Mouse (Mus musculus) ES-E14 (cell line): ENCODE measurements around the gene Dclre1c. TPM values are rescaled to one million over a fixed set of nuclear protein-coding genes. Genes with fewer than 3 reads are reported as not detected.

Source experiments
- DNase-seq: peaks from one replicate; pipeline ENCODE4 v3.0.0-alpha.2; 2013; ENCODE audit warnings: low read depth, low spot score
- H3K27ac ChIP-seq: 2 replicates; pipeline ENCODE4 v1.5.1; 2012; ENCODE audit warnings: low read depth, mild to moderate bottlenecking, low read length, moderate library complexity, mixed read lengths; ENCODE audit not compliant: poor library complexity, insufficient read depth, severe bottlenecking
- H3K36me3 ChIP-seq: 2 replicates; pipeline ENCODE4 v1.6.1; 2012; ENCODE audit warnings: mild to moderate bottlenecking, low read length, moderate library complexity, mixed read lengths; ENCODE audit not compliant: control insufficient read depth, poor library complexity, insufficient read depth, severe bottlenecking
- H3K4me1 ChIP-seq, 2 experiments: fragments of 150-350 bp in 1 of 2; sonication (generic) in 1 of 2; 2 replicates each; pipeline ENCODE4 v1.6.1; 2012; ENCODE audit warnings: low read length in 2 of 2, mild to moderate bottlenecking in 1 of 2, mixed read lengths in 1 of 2; ENCODE audit not compliant: control insufficient read depth in 2 of 2, insufficient read depth in 2 of 2, poor library complexity in 1 of 2
- H3K4me3 ChIP-seq, 2 experiments: fragments of 150-350 bp in 1 of 2; sonication (generic) in 1 of 2; 2 replicates each; pipeline ENCODE4 v1.5.1; 2012; ENCODE audit warnings: low read length in 2 of 2, low read depth in 1 of 2, mild to moderate bottlenecking in 1 of 2, mixed read lengths in 1 of 2; ENCODE audit not compliant: insufficient read depth in 1 of 2, poor library complexity in 1 of 2, severe bottlenecking in 1 of 2
- H3K9ac ChIP-seq: 2 replicates; pipeline ENCODE4 v1.6.1; 2012; ENCODE audit warnings: low read depth, mild to moderate bottlenecking, low read length, mixed read lengths; ENCODE audit not compliant: poor library complexity, insufficient read depth, severe bottlenecking
- H3K9me3 ChIP-seq: fragments of 150-350 bp; sonication (generic); 2 replicates; pipeline ENCODE4 v1.6.1; 2012; ENCODE audit warnings: low read depth, mild to moderate bottlenecking, low read length; ENCODE audit not compliant: control insufficient read depth, insufficient read depth
- CHD2 ChIP-seq: IDR thresholded peaks from 2 replicates; pipeline ENCODE4 v1.6.1; 2014; ENCODE audit warnings: mild to moderate bottlenecking, low read depth, low read length, inconsistent platforms
- HCFC1 ChIP-seq: IDR thresholded peaks from 2 replicates; pipeline ENCODE4 v1.6.1; 2012; ENCODE audit warnings: low read length, inconsistent platforms, borderline replicate concordance; ENCODE audit not compliant: insufficient read depth
- MAFK ChIP-seq: IDR thresholded peaks from 2 replicates; pipeline ENCODE4 v1.6.1; 2014; ENCODE audit warnings: mild to moderate bottlenecking, low read depth, low read length, inconsistent platforms; ENCODE audit not compliant: insufficient read depth
- ZC3H11A ChIP-seq: IDR thresholded peaks from 2 replicates; pipeline ENCODE4 v1.6.1; 2012; ENCODE audit warnings: low read depth, mild to moderate bottlenecking, inconsistent platforms, low read length, borderline replicate concordance
- ZNF384 ChIP-seq: IDR thresholded peaks from 2 replicates; pipeline ENCODE4 v1.6.1; 2012; ENCODE audit warnings: low read depth, low read length, inconsistent platforms
- in situ Hi-C, 2 experiments: fragments of 600-800 bp; cut with MboI; formaldehyde crosslinking; loops; one replicate each; pipeline ENCODE4 v1.15.1; 2025; ENCODE audit warnings: low sequenced_read_pairs in 2 of 2, inconsistent platforms in 1 of 2; ENCODE audit not compliant: unreplicated experiment in 2 of 2
- total RNA-seq: library from RNA; depleted of rRNA; stranded (reverse); fragments of 300-350 nt; gene quantifications from 2 replicates; pipeline ENCODE4 v1.2.3, GENCODE M21; 2012; rRNA removed

The Dclre1c gene
- total RNA-seq, 1 experiment, result 8.3 TPM

DNA sequence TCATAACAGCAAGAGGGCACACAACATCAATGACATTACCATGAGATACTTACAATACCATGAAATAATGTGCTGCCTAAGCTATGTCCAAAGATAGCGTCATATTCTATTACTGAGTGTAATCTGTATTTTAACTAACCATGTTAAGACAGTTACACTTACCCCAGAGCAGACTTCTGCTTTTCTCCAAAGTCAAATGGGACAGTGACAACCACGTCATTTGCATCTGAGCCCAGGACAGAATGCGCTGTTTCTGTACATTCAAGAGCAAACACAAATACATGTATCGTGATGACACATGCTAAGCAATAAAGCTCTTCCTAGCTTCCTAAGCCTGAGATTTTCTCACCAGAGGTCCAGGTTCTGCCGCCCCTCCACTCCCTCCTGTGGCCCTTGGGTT lies 77.0 kb downstream of the Dclre1c start:
- Histone ChIP-seq H3K4me3 (no peak overlapping the region), H3K9me3 (no peaks in the 10 kb centered on the region), H3K4me1 (0 out of 4 replicates have a peak, but pooled peaks cover 0 to 1% of the 10 kb centered on the region in 2 experiments), H3K9ac (no peak overlapping the region), H3K27ac (no peak overlapping the region), H3K36me3 (peaks cover 35% of the 10 kb centered on the region)
- TF ChIP-seq ZC3H11A (no peak), CHD2 (no peak)
- DNase-seq, result no peak
- in situ Hi-C loops, result no loop called here

DNA sequence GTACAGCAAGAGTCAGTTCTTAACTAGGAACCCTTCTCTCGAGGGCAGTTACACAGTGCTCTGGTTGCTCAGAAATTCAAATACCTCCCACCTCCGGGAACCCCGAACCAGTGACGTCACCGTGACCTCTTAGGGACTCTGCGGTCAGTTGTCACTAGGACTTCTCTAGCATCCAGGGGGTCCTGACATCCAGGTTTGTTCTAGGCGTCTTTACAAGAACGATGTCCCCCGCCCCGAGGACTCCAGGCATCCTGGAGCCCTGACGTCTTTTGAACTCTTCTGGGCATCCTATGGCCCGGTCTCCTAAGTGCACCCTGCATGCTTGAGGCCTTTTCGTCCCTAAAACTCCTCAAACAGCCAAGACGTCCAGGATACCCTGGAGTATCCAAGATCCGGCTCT lies 88.1 kb downstream of the Dclre1c start:
- H3K36me3 ChIP-seq, result peaks cover 20% of the 10 kb centered on the region
- no peaks in the 10 kb centered on the region for H3K9me3 ChIP-seq
- TF ChIP-seq ZNF384 (no peak), HCFC1 (no peak), CHD2 (no peak)
- in situ Hi-C loops, result no loop called here
- peak overlapping the region; percentile 90 for H3K9ac ChIP-seq
- H3K4me3 ChIP-seq, result peak overlapping the region; percentile 85 to 96
- peak; percentile 22 for DNase-seq
- H3K27ac ChIP-seq, result peak overlapping the region; percentile 28; the same call in 1 of the 2 replicates
- H3K4me1 ChIP-seq, result peaks cover 2 to 4% of the 10 kb centered on the region in 2 experiments; a peak in 1 of 4 replicates

DNA sequence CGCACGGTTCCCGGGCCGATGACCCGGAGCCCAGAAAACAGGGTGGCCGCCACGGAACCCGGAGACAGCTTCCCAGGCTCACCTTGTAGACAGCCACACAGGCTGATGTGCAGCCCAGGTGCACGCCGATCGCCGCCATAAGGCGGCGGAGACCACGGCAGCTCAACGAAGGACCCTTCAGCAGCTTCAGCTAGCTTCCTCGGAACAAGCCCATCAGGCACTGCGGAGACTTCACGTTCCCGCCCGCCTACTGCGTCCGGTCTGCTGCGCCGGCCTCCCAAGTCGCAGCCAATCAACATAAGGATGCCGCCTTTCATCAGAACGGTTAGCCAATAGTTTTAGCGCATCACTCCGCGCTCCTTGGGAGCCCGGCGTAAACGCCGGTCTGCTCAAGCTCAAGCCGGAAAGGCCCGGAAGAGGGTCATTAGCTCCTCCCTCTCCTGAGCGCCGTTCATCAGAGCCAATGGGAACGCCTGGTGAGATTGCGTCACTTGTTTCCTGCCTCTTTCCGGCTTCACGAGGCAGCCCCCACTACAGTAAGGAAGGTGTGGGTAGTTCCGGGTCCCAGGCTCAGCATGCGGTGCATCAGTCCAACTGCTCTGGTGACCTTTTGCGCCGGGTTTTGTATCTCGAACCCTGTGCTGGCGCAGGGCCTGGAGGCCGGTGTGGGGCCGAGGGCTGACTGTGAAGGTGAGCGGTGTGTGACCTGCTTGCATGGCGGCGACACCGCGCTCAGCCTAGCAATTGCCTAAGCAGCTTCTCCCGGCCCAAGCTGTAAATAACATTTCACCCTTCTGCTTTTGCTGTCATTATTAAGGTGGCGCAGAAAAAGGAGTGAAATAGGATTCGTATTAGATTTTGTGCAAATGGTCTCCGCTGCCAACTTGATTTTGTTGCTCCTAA lies 88.9 kb downstream of the Dclre1c start, which contains the start of the genes Gm45902, Hspa14 and Cdnf:
Gene Gm45902, minus strand, starts transcription at position 239 of the 903 bp plus-strand sequence.
Gene Hspa14, minus strand, starts transcription at position 263 of the 903 bp plus-strand sequence.
Gene Cdnf, plus strand, starts transcription at position 479 of the 903 bp plus-strand sequence.
- in situ Hi-C loops, result no loop called here
- Histone ChIP-seq H3K27ac (peak within 1 kb of the TSS; percentile 62), H3K4me1 (peaks cover 2 to 4% of the 10 kb centered on the region in 2 experiments; a peak in 1 of 4 replicates), H3K4me3 (peak within 1 kb of the TSS; percentile 85 to 96), H3K9me3 (no peaks in the 10 kb centered on the region), H3K9ac (peak within 1 kb of the TSS; percentile 90), H3K36me3 (peaks cover 18% of the 10 kb centered on the region)
- TF ChIP-seq ZC3H11A (no peak), MAFK (no peak), CHD2 (peak; percentile 75; the same call in 1 of the 2 replicates), HCFC1 (0 out of 2 replicates have a peak, but pooled peaks have one; percentile 12)
- DNase-seq, result peak; percentile 97

Other genes starting within 250 kb of the Dclre1c start
- 34.1 and 36.8 TPM in 2 replicates for gene Nmt2, start 139.9 kb upstream of the Dclre1c start, total RNA-seq
- gene Rpp38, start 91.5 kb upstream of the Dclre1c start, total RNA-seq, result 12.0 and 20.2 TPM in 2 replicates
- 2.5 and 3.7 TPM in 2 replicates for gene Acbd7, start 88.0 kb upstream of the Dclre1c start, total RNA-seq
- gene Olah, start 26.9 kb upstream of the Dclre1c start, total RNA-seq, result not detected in 2 replicates
- gene Meig1, start 1.5 kb upstream of the Dclre1c start, total RNA-seq, result not detected in 2 replicates
- 21.3 and 22.8 TPM in 2 replicates for gene Suv39h2, start 50.9 kb downstream of the Dclre1c start, total RNA-seq
- 8.2 and 10.2 TPM in 2 replicates for gene Gm45902, start 88.7 kb downstream of the Dclre1c start, total RNA-seq
- 114 and 149 TPM in 2 replicates for gene Hspa14, start 88.7 kb downstream of the Dclre1c start, total RNA-seq
- 0.48 and 0.58 TPM in 2 replicates for gene Cdnf, start 88.9 kb downstream of the Dclre1c start, total RNA-seq
- gene Fam107b, start 146.4 kb downstream of the Dclre1c start, total RNA-seq, result 7.3 and 15.0 TPM in 2 replicates